Mouse (Mus musculus) cerebellum, adult 2 months (tissue): ENCODE results near the gene Olfr530. TPM values are rescaled to one million over a fixed set of nuclear protein-coding genes. Genes with fewer than 3 reads are reported as not detected.

ENCODE experiments used
- DNase-seq, 2 experiments: peaks; one replicate each; pipeline ENCODE4 v3.0.0; 2021
- H3K27ac ChIP-seq: fragments of 200-500 bp; 2 replicates; pipeline ENCODE4 v1.5.1; 2012; ENCODE audit warnings: low read length, control low read depth, inconsistent platforms; ENCODE audit not compliant: insufficient read depth
- H3K27me3 ChIP-seq: fragments of 200-500 bp; 2 replicates; pipeline ENCODE4 v1.6.1; 2012; ENCODE audit warnings: inconsistent platforms, mild to moderate bottlenecking, low read length, moderate library complexity; ENCODE audit not compliant: control insufficient read depth, insufficient read depth
- H3K4me1 ChIP-seq: fragments of 200-500 bp; 2 replicates; pipeline ENCODE4 v1.6.1; 2011; ENCODE audit warnings: low read length; ENCODE audit not compliant: control insufficient read depth, insufficient read depth
- H3K4me3 ChIP-seq: fragments of 200-500 bp; replicated peaks from 2 replicates; pipeline ENCODE3; 2011; ENCODE audit warnings: mild to moderate bottlenecking, low read depth, low read length, control low read depth; ENCODE audit not compliant: insufficient read depth
- CTCF ChIP-seq: fragments of 200-500 bp; IDR thresholded peaks from 2 replicates; pipeline ENCODE4 v1.5.1; 2011; ENCODE audit warnings: low read depth, mild to moderate bottlenecking, control low read depth, low read length, moderate library complexity, borderline replicate concordance; ENCODE audit not compliant: insufficient read depth
- POLR2A ChIP-seq: fragments of 200-500 bp; IDR thresholded peaks from 2 replicates; pipeline ENCODE4 v1.6.1; 2011; ENCODE audit warnings: low read length, control low read depth, borderline replicate concordance; ENCODE audit not compliant: insufficient read depth
- WGBS: fragments of 180-500 bp; shearing (Covaris S2); methylation state at CpG from one replicate; pipeline ENCODE4 v1.1.7; 2018; 5-methylcytosine and 5-hydroxymethylcytosine counted together
- polyA plus RNA-seq: library from polyadenylated mRNA; depleted of rRNA; stranded (reverse); fragments of >200 nt; gene quantifications from 2 replicates; pipeline ENCODE4 v1.2.3, GENCODE M21; 2012; rRNA removed

The Olfr530 gene
- not detected in 2 replicates for polyA plus RNA-seq

- no peaks in the 10 kb centered on the region for H3K27me3 ChIP-seq
- no peak within 1 kb of the TSS for H3K27ac ChIP-seq
- whole genome bisulfite sequencing, result 4% methylated on average over 1 of the region's 1 CpGs
- no peak within 1 kb of the TSS for H3K4me3 ChIP-seq
- DNase-seq, result no peak
- TF ChIP-seq CTCF (no peak), POLR2A (no peak)
- no peaks in the 10 kb centered on the region for H3K4me1 ChIP-seq
Measured at GRCm38 (mm10) chr7:140376231-140376630, at the start of gene Olfr530. Gene Olfr530 (minus strand): TSS chr7:140376331.

- Histone ChIP-seq H3K4me3 (no peak within 1 kb of the TSS), H3K4me1 (no peaks in the 10 kb centered on the region), H3K27ac (no peak within 1 kb of the TSS), H3K27me3 (no peaks in the 10 kb centered on the region)
- TF ChIP-seq POLR2A (no peak), CTCF (no peak)
- no peak for DNase-seq
- 81% methylated on average over 1 of the region's 1 CpGs for WGBS
Measured at GRCm38 (mm10) chr7:140421539-140421938, 45.4 kb upstream of the Olfr530 start, which contains the start of gene Olfr532. Gene Olfr532 (minus strand): TSS chr7:140421639.

GRCm38 (mm10) chr7:140402818-140403217 lies 26.7 kb upstream of the Olfr530 start, which contains the start of gene Olfr531:
Gene Olfr531 (minus strand): TSS chr7:140402918.
- no peak for DNase-seq
- H3K4me1 ChIP-seq, result no peaks in the 10 kb centered on the region
- WGBS, result 92% methylated on average over 1 of the region's 1 CpGs
- TF ChIP-seq POLR2A (no peak), CTCF (no peak)
- no peak within 1 kb of the TSS for H3K27ac ChIP-seq
- no peak within 1 kb of the TSS for H3K4me3 ChIP-seq
- H3K27me3 ChIP-seq, result no peaks in the 10 kb centered on the region

- H3K27me3 ChIP-seq, result no peaks in the 10 kb centered on the region
- H3K4me3 ChIP-seq, result no peak overlapping the region
- H3K27ac ChIP-seq, result no peak overlapping the region
- 99% methylated on average over 2 of the region's 2 CpGs for WGBS
- no peaks in the 10 kb centered on the region for H3K4me1 ChIP-seq
- no peak for TF ChIP-seq CTCF
- no peak for TF ChIP-seq POLR2A
- no peak for DNase-seq
Measured at GRCm38 (mm10) chr7:140376911-140377310, 780 bp upstream of the Olfr530 start.

- H3K27ac ChIP-seq, result no peak overlapping the region
- TF ChIP-seq CTCF (no peak), POLR2A (no peak)
- no peaks in the 10 kb centered on the region for H3K4me1 ChIP-seq
- H3K27me3 ChIP-seq, result no peaks in the 10 kb centered on the region
- DNase-seq, result no peak
- H3K4me3 ChIP-seq, result no peak overlapping the region
- 77% methylated on average over 4 of the region's 4 CpGs for WGBS
Measured at GRCm38 (mm10) chr7:140374300-140374699, 1.8 kb downstream of the Olfr530 start.

GRCm38 (mm10) chr7:140361571-140361970 lies 14.6 kb downstream of the Olfr530 start, which contains the start of gene Olfr60:
Gene Olfr60 (minus strand): TSS chr7:140361671.
- Histone ChIP-seq H3K4me3 (no peak within 1 kb of the TSS), H3K4me1 (no peaks in the 10 kb centered on the region), H3K27me3 (no peaks in the 10 kb centered on the region), H3K27ac (no peak within 1 kb of the TSS)
- no peak for TF ChIP-seq CTCF
- TF ChIP-seq POLR2A, result no peak
- no peak for DNase-seq
- 66% methylated on average over 3 of the region's 3 CpGs for WGBS

- H3K4me1 ChIP-seq, result no peaks in the 10 kb centered on the region
- DNase-seq, result no peak
- TF ChIP-seq POLR2A (no peak), CTCF (no peak)
- 76% methylated on average over 2 of the region's 2 CpGs for WGBS
- H3K27me3 ChIP-seq, result no peaks in the 10 kb centered on the region
- H3K4me3 ChIP-seq, result no peak within 1 kb of the TSS
- H3K27ac ChIP-seq, result no peak within 1 kb of the TSS
Measured at GRCm38 (mm10) chr7:140333717-140334116, 42.4 kb downstream of the Olfr530 start, which contains the start of gene Olfr527. Gene Olfr527 (plus strand): TSS chr7:140334017.

- no peaks in the 10 kb centered on the region for H3K27me3 ChIP-seq
- H3K27ac ChIP-seq, result no peak overlapping the region
- no peak overlapping the region for H3K4me3 ChIP-seq
- DNase-seq, result no peak
- 17% methylated on average over 1 of the region's 1 CpGs for WGBS
- TF ChIP-seq POLR2A (no peak), CTCF (no peak)
- H3K4me1 ChIP-seq, result no peaks in the 10 kb centered on the region
Measured at GRCm38 (mm10) chr7:140329766-140330304, 46.3 kb downstream of the Olfr530 start.

Other genes starting within 250 kb of the Olfr530 start
- 42.4 and 45.9 TPM in 2 replicates for gene Mtg1, start 238.8 kb downstream of the Olfr530 start, polyA plus RNA-seq
- gene Sprn, start 221.5 kb downstream of the Olfr530 start, polyA plus RNA-seq, result 25.9 and 27.7 TPM in 2 replicates
- not detected in 2 replicates for gene Olfr522, start 211.6 kb downstream of the Olfr530 start, polyA plus RNA-seq
- 0.10 TPM in 2 replicates for gene Olfr523, start 203.1 kb downstream of the Olfr530 start, polyA plus RNA-seq
- gene Olfr524, start 170.4 kb downstream of the Olfr530 start, polyA plus RNA-seq, result not detected in 2 replicates
- gene Cd163l1, start 158.1 kb downstream of the Olfr530 start, polyA plus RNA-seq, result 0.03 TPM in 1 of 2 replicates, not detected in the other
- gene 5830411N06Rik, start 129.0 kb downstream of the Olfr530 start, polyA plus RNA-seq, result 0.10 and 0.13 TPM in 2 replicates
- gene Olfr525, start 55.5 kb downstream of the Olfr530 start, polyA plus RNA-seq, result not detected in 2 replicates
- not detected in 2 replicates for gene Olfr527, start 42.3 kb downstream of the Olfr530 start, polyA plus RNA-seq
- gene Olfr60, start 14.7 kb downstream of the Olfr530 start, polyA plus RNA-seq, result not detected in 2 replicates
- not detected in 2 replicates for gene Olfr531, start 26.6 kb upstream of the Olfr530 start, polyA plus RNA-seq
- gene Olfr532, start 45.3 kb upstream of the Olfr530 start, polyA plus RNA-seq, result not detected in 2 replicates
- gene Olfr533, start 87.0 kb upstream of the Olfr530 start, polyA plus RNA-seq, result not detected in 2 replicates
- gene Olfr535, start 107.9 kb upstream of the Olfr530 start, polyA plus RNA-seq, result not detected in 2 replicates
- gene Olfr536, start 131.1 kb upstream of the Olfr530 start, polyA plus RNA-seq, result not detected in 2 replicates
- not detected in 2 replicates for gene Olfr538, start 191.6 kb upstream of the Olfr530 start, polyA plus RNA-seq
- gene Olfr46, start 224.9 kb upstream of the Olfr530 start, polyA plus RNA-seq, result not detected in 2 replicates